Mouse (Mus musculus) lung, postnatal 36 days (tissue): ENCODE data around the gene Coq9.
"Not testable (repeated sequence)": the region's sequence is repeated elsewhere in the genome, so short reads cannot be mapped to it uniquely, and the experiment has no call there.

ENCODE experiments used
- DNase-seq: peaks from one replicate; pipeline ENCODE4 v3.0.0; 2022; ENCODE audit warnings: mixed read lengths

Gene Coq9

GRCm38 (mm10) chr8:94822637-94823560, 15.2 kb upstream of the Coq9 start:
- DNase-seq, result peak; percentile 69

DNA sequence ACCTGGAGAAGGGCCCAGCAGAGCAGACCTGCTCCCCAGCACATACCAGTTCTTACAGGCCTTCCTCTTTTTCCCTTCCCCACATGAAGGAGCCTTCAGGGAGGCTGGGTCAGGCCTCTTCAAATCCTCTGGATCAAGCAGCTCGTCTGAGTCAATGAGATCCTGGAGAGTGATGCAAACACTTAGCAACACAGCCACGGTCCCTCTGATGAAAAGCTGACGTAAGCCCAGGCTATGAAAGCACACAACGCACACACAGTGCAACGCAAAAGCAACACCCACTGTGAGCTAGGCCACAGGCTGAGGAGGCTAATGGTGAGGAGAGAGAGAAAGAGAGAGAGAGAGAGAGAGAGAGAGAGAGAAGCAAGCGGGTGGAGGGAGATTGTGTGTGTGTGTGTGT, 13.0 kb upstream of the Coq9 start:
- DNase-seq, result no peak

- DNase-seq, result no peak
These were observed 11.9 kb upstream of the Coq9 start for GRCm38 (mm10) chr8:94826210-94826609.

GRCm38 (mm10) chr8:94828284-94828683, 9.8 kb upstream of the Coq9 start:
- DNase-seq, result no peak

DNA sequence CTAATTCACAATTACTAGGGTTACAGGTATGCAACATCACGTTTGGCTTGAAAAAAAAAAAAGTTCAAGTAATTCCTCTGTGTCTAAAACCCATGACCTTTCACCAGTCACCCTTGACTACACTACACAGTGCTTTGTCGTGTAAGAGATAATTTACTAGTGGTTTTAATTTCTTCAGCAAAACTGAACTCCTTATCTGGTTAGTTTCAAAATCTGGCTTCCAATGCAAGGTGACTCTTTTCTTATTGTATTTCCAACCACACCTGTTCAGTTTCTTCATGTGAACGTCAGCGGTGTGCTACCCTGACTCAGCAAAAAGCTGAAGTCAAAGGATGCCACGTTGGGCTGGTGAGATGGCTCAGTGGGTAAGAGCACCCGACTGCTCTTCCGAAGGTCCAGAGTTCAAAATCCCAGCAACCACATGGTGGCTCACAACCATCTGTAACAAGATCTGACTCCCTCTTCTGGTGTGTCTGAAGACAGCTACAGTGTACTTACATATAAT, 4.2 kb upstream of the Coq9 start:
- not testable (repeated sequence) for DNase-seq

GRCm38 (mm10) chr8:94835751-94836150, 2.4 kb upstream of the Coq9 start:
- DNase-seq, result not testable (repeated sequence)

DNA sequence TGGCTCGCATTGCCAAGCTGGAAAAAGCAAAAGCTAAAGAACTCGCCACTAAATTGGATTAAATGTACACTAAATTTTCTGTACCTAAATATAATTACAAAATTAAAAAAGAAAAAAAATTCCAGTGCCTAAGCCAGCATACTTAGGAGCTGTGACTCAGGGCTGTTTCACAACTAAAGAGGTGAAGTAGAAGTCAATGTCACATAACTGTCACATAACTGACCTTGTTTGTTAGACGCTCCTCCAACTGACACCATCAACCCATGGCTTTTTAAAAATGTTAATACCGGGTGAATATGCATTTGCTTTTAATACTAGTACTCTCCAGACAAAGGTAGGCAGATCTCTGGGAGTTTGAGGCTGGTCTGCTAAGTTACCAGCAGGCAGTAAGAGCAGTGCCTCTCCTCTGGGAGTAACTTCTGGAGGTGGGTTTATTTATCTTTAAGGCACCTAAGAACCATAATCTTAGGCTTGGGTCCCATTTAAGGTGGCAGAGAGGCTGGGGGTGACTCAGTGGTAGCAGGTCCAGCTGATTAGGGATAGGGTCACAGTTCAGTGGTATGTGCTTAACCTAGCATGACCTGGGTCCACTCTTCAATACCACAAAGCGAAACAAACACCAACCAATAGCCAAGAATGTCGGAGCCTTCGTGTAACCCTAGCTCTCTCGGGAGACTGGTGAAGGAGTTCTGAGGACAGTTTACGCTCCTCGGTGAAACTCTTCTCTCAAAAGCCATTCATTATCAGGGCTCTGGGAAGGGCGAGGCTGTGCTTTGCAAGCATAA, 1.5 kb upstream of the Coq9 start:
- no peak for DNase-seq

DNA sequence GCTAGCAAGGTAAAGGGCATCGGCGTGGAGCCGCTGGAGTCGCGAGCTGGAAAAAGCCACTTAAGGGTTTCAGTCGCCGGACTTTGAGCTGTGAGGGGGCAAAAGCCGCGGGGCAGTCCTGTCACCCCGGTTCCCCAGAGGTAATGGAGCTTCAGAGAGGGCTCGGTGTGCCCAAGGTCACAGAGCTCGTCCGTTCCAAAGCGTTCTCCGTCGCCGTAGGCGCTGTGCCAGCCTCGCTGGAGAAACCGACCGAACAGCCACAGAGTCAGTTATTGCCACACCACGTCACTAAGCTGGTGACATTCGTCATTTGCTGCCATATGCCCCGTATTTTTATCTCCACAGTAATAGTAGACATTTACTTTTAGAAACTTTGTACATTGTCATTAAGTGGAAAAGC, 479 bp downstream of the Coq9 start:
- peak; percentile 83 for DNase-seq

DNA sequence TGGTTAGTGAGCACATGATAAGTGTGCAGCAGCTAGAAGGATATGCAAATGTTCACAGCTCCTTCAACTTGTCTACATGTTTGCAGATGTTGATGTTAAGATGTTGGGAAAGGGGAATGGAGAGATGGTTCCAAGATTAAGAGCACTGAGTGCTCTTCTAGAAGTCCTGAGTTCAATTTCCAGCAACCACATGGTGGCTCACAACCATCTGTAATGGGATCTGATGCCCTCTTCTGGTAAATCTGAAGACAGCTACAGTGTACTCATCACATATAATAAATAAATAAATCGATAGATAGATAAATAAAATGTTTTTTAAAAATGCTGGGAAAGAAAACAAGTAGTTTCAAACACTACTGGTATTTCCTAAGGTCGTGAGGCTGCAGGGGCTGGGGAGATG, 3.1 kb downstream of the Coq9 start:
- DNase-seq, result no peak

- DNase-seq, result no peak
These were observed 11.9 kb downstream of the Coq9 start for GRCm38 (mm10) chr8:94850049-94850448.

DNA sequence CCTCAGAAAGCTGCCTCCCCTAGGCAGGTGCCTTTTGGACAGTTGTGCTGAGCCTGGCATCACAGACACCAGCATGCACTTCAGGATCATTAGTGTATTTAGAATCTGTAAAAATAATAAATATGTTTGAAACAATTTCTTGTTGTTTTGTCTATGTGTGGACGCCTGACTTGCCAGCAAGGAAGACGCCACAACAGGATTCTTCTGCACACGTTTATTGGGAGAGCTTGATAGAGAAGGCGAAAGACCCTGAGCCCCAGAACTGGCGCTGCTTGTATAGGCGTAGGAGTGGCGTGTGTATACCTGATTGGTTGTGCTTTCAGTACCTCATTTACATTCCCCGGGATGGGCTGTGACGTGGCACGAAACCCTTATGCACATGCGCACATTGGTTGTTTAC, 16.6 kb downstream of the Coq9 start:
- not testable (repeated sequence) for DNase-seq

GRCm38 (mm10) chr8:94857011-94857345, 18.9 kb downstream of the Coq9 start:
- DNase-seq, result no peak

- DNase-seq, result peak; percentile 91
These were observed 19.4 kb downstream of the Coq9 start, which contains the start of gene Polr2c for GRCm38 (mm10) chr8:94857346-94858173. Gene Polr2c, plus strand, starts transcription at chr8:94857450.

- DNase-seq, result peak; percentile 87
These were observed 23.3 kb downstream of the Coq9 start for GRCm38 (mm10) chr8:94861352-94861910.

DNA sequence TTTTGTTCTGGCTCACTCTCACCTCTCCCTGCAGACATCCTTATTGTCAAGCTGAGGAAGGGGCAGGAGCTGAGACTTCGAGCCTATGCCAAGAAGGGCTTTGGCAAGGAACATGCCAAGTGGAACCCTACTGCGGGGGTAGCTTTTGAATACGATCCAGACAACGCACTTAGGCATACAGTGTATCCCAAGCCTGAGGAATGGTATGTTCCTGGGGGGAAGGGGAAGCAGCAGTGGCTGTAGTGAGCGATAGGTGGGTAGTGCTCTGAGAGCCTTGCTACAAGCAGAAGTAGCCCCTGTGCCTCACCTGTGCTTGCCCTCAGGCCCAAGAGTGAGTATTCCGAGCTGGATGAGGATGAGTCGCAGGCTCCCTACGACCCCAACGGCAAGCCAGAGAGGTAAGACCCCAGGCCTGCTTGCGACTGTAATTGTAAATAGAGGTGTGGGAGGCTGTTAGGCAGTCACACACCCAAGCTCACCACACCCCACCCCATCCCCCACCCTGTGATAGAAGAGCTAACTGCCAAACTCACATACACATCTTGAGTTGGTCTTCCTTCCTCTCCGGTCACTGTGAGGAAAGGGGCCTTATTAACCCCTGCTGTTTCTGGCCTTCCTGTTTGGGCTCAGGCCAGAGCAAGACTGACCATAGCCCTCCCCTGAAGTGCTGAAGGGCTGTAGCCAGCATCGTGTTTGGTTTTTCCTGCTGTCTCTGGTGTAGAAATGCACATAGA, 24.5 kb downstream of the Coq9 start:
- no peak for DNase-seq

DNA sequence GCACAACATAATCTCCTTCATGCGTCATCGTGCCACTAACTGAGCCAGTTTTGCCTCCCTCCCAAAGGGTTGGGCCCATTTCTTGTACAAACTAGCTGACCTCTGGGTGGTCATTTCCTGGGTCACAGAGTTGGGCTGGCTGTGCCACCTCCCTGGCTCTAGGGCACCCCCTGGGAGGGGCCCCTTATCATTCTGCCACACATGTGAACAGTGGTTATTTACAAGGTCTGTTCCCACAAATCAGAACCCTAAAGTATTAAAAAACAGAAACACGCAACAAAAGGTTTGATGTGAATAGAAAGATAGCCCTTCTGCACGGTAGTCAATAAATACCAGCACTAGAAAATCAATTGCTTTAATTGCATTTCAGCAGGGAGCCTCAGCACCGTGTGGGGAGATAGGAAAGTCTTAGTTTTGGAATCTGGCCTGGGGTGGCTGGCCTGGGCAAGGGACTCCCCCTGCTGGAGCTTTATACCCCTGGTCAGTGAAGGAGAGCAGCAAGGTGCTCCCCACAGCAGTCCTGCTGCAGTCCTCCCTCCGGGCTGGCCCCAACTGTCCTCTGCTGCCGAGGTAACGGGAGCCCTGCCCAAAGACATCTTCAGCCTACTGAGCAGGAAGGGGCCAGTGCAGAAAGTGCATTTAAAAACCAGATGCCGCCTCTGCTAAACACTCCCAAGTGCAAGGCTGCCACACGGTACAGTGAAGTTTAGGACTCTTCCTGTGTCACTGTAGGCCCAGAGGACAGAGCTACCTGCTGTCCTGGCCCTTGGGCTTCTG, 26.0 kb downstream of the Coq9 start:
- no peak for DNase-seq

DNA sequence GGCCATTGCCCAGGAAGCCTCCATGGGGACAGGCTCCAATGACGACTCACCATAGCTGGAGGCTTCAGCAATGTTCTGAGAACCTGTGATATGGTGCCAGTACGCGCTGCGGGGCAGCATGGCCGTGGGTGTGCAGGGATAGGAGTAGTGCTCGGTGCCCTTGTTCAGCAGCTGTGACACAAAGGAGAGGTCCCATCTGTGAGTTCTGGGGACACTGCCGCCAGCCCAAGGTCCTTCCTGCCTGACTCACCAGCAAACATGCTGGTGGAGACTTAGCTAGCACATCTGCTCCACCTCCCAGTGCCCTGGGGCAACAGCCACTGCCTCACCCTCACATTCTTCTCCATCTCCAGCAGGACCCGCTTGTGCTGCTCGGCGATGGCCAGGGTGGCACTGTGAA, 27.2 kb downstream of the Coq9 start:
- DNase-seq, result no peak

GRCm38 (mm10) chr8:94866921-94867320, 28.8 kb downstream of the Coq9 start:
- DNase-seq, result no peak

- no peak for DNase-seq
These were observed 31.0 kb downstream of the Coq9 start for GRCm38 (mm10) chr8:94869146-94869545.

GRCm38 (mm10) chr8:94870003-94870402, 31.9 kb downstream of the Coq9 start:
- no peak for DNase-seq
